Mouse (Mus musculus) embryonic facial prominence, embryonic 10.5 days (tissue): Measurements from ENCODE around the gene Csrnp3. TPM values are rescaled to one million over a fixed set of nuclear protein-coding genes. Genes with fewer than 3 reads are reported as not detected.

ENCODE experiments used
- DNase-seq: peaks from one replicate; pipeline ENCODE4 v3.0.0-alpha.2; 2017; ENCODE audit warnings: low spot score
- H3K27ac ChIP-seq: fragments of 300-500 bp; sonication (generic); replicated peaks from 2 replicates; pipeline ENCODE4 v1.5.1; 2016; ENCODE audit warnings: mild to moderate bottlenecking
- H3K27me3 ChIP-seq: fragments of 300-500 bp; sonication (generic); replicated peaks from 2 replicates; pipeline ENCODE4 v1.6.1; 2016; ENCODE audit warnings: low read depth, mild to moderate bottlenecking; ENCODE audit not compliant: poor library complexity, severe bottlenecking
- H3K36me3 ChIP-seq: fragments of 300-500 bp; sonication (generic); replicated peaks from 2 replicates; pipeline ENCODE4 v1.6.1; 2016; ENCODE audit warnings: mild to moderate bottlenecking, moderate library complexity
- H3K4me1 ChIP-seq: fragments of 300-500 bp; sonication (generic); 2 replicates; pipeline ENCODE4 v1.6.1; 2016
- H3K4me3 ChIP-seq: fragments of 300-500 bp; sonication (generic); 2 replicates; pipeline ENCODE4 v1.5.1; 2016; ENCODE audit warnings: mild to moderate bottlenecking, moderate library complexity
- H3K9me3 ChIP-seq: fragments of 300-500 bp; sonication (generic); 2 replicates; pipeline ENCODE4 v1.6.1; 2016; ENCODE audit warnings: mild to moderate bottlenecking
- WGBS: fragments of 180-500 bp; shearing (Covaris S2); methylation state at CpG from one replicate; pipeline ENCODE4 v1.1.7; 2016; 5-methylcytosine and 5-hydroxymethylcytosine counted together
- polyA plus RNA-seq: library from polyadenylated mRNA; unstranded; fragments of >200 nt; fragmentation: Nextera tagmentation; extraction: Ambion mirVana; gene quantifications from 2 replicates; pipeline ENCODE4 v1.2.1, GENCODE M21; 2016

The Csrnp3 gene
- polyA plus RNA-seq, 1 experiment from 2014 or later, result 5.1 TPM

DNA sequence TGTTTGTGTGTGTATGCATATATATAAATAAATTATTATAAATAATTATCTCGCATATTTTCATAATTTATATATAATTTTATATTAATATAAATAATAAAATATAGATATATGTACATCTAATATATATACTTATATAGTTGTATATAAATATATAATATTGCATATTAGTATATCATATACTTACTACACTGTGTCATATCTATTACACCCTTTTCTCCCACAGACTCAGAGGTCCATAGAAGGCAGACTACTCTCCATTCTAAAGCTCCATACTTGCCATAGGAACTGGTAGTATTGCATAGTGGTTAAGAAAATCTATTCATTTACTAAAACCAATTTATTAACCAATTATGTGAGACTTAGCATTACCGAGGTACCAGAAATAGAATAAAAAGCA is 164.1 kb downstream of the Csrnp3 start:
- no peaks in the 10 kb centered on the region for H3K9me3 ChIP-seq
- no peak for DNase-seq
- no peaks in the 10 kb centered on the region for H3K4me1 ChIP-seq
- H3K36me3 ChIP-seq, result no peaks in the 10 kb centered on the region
- WGBS, result 84% methylated on average over 2 of the region's 2 CpGs
- H3K27ac ChIP-seq, result no peak overlapping the region
- H3K4me3 ChIP-seq, result no peak overlapping the region
- H3K27me3 ChIP-seq, result no peaks in the 10 kb centered on the region

DNA sequence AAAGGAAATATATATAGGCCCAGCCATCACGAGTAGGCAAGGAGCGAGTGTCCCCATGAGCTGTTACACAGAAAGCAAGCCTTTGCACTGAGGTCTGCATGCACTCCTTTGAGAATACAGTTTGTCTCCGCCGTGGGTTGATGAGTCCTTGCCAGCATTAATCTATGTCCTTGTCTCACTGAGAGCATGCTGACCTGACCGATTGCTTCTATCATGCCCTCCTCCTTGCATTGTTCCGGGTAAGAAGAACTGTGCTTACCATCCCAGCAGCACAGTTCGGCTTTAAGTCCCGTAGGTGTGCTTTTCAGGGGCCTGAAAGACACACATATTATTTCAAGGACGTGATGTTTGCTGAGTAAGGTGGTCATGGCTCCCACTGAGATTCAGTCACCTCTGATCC is 173.1 kb downstream of the Csrnp3 start:
- 89% methylated on average over 9 of the region's 9 CpGs for WGBS
- Histone ChIP-seq H3K9me3 (no peaks in the 10 kb centered on the region), H3K27ac (no peak overlapping the region), H3K27me3 (no peaks in the 10 kb centered on the region), H3K4me1 (no peaks in the 10 kb centered on the region), H3K4me3 (no peak overlapping the region), H3K36me3 (peaks cover 26% of the 10 kb centered on the region)
- DNase-seq, result no peak

DNA sequence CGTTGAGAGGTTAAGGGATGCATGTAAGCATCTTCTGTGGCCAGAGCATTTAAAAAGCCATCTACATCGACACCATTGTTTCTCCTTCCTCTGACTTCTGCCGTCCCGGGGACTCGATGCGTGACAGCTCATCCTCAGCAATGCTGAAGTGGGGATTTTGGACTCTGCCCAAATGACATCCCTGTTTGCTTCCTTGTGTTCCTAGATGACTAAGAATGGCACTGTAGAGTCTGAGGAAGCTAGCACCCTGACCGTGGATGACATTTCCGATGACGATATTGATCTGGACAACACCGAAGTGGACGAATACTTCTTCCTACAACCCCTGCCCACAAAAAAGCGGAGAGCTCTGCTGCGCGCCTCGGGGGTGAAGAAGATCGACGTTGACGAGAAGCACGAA is 173.7 kb downstream of the Csrnp3 start:
- no peak overlapping the region for H3K27ac ChIP-seq
- no peak for DNase-seq
- 93% methylated on average over 19 of the region's 19 CpGs for WGBS
- H3K27me3 ChIP-seq, result no peaks in the 10 kb centered on the region
- no peaks in the 10 kb centered on the region for H3K4me1 ChIP-seq
- H3K4me3 ChIP-seq, result no peak overlapping the region
- H3K9me3 ChIP-seq, result no peaks in the 10 kb centered on the region
- peaks cover 26% of the 10 kb centered on the region for H3K36me3 ChIP-seq

DNA sequence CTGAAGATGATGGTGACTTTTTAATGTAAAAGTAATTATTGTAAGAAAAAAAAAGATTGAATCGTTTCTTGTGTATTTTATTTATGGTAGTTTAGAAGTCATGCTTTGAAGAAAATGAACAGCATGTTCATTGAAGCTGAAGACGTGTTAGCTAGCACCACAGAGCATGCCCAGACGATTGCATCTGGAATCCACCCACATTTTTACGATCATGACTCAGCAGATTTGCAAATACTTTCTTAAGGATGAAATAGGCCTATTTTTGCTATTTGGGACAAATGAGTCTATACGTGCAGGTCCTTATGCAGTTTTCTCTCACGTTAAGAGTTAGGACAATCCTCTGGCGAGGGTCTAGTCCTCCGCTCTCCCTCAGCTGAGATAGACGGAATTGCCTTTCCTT is 177.9 kb downstream of the Csrnp3 start:
- Histone ChIP-seq H3K27me3 (no peaks in the 10 kb centered on the region), H3K4me3 (no peak overlapping the region), H3K9me3 (no peaks in the 10 kb centered on the region)

DNA sequence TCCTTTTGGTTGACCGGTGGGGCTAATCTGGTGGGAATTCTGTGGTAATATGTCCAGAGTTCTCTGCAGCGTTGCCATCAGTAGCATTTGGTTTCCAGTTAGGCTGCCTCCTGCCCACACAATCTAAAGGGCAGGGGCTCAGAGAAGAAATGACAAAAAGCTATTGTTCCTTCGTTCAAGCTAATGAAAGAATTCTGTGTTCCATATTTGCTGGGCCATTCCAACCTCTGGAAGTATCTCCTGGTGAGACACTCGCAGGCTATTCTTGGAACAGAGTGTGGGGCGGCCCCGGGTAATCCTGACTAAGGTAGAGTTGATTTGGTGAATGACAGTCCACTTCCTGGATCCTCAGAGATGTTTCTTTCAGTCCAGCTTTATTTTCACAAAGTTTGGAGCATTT is 179.3 kb downstream of the Csrnp3 start:
- peaks cover 21% of the 10 kb centered on the region for H3K36me3 ChIP-seq
- no peak overlapping the region for H3K4me3 ChIP-seq
- no peak overlapping the region for H3K27ac ChIP-seq
- 44% methylated on average over 6 of the region's 6 CpGs for WGBS
- peaks cover 5% of the 10 kb centered on the region for H3K4me1 ChIP-seq
- DNase-seq, result no peak
- H3K27me3 ChIP-seq, result no peaks in the 10 kb centered on the region
- no peaks in the 10 kb centered on the region for H3K9me3 ChIP-seq

More for the DNA sequence above, 177.9 kb downstream of the Csrnp3 start:
- Histone ChIP-seq H3K27ac (no peak overlapping the region), H3K36me3 (peaks cover 26% of the 10 kb centered on the region), H3K4me1 (no peaks in the 10 kb centered on the region)
- DNase-seq, result no peak
- 93% methylated on average over 9 of the region's 9 CpGs for WGBS

DNA sequence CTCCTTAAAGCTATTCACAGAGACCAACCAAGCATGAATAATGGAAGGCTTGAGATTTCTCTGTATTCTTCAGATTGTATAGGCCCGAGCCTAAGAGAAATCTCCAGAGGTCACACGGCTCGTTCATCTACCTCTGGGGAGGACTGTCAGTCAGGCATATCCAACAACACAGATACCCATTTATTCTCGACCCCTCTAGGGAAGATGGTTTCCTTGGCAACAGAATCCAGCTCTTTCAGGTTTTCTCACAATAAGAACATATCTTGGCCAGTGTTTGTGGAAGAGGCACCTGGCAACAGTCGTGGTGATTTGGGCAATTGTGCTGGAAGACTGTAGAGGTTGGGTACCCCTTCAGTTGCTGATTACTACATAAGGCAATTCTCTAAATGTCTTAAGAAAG is 183.2 kb downstream of the Csrnp3 start:
- no peak overlapping the region for H3K27ac ChIP-seq
- no peaks in the 10 kb centered on the region for H3K9me3 ChIP-seq
- peak; percentile 12 for DNase-seq
- peaks cover 5% of the 10 kb centered on the region for H3K4me1 ChIP-seq
- no peak overlapping the region for H3K4me3 ChIP-seq
- no peaks in the 10 kb centered on the region for H3K27me3 ChIP-seq
- H3K36me3 ChIP-seq, result no peaks in the 10 kb centered on the region
- WGBS, result 25% methylated on average over 5 of the region's 5 CpGs

DNA sequence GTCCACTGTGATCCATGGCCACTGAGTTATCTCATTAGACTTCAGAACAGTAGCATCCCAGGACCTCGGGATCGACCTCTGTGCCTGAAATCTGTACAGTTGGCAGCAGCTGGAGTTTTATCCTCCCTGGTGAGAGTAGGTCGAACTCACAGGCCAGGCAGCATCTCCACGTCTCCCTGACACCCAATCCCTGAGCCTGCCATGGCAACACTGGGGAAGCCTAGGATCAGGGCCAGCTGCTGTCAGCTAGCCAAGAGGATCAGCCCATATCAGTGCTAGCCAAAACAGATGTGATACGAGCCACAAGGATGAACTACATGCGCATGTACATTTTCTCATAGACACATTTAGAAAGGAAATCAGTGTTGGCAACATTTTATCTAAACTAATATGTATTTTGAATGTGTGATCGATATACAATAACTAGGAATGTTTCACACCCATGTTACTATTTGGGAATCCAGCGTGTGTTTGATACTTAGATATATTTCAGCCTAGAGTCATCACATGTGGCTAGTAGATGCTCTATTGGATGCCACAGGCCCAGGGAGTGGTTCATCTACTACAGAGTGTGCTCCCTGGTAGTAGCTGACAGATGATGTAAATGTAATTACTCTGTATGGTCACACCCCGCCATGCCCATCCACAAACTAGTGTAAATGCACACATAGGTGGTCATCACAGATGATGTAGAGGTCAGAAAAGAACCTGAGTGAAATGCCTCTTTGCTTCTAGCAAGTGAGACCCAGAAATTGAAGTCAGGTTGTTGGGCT is 189.5 kb downstream of the Csrnp3 start:
- WGBS, result 81% methylated on average over 9 of the region's 9 CpGs
- Histone ChIP-seq H3K27me3 (0 out of 2 replicates have a peak, but pooled peaks cover 3% of the 10 kb centered on the region), H3K4me3 (no peak overlapping the region), H3K9me3 (no peaks in the 10 kb centered on the region), H3K27ac (no peak overlapping the region), H3K4me1 (no peaks in the 10 kb centered on the region), H3K36me3 (no peaks in the 10 kb centered on the region)
- no peak for DNase-seq

DNA sequence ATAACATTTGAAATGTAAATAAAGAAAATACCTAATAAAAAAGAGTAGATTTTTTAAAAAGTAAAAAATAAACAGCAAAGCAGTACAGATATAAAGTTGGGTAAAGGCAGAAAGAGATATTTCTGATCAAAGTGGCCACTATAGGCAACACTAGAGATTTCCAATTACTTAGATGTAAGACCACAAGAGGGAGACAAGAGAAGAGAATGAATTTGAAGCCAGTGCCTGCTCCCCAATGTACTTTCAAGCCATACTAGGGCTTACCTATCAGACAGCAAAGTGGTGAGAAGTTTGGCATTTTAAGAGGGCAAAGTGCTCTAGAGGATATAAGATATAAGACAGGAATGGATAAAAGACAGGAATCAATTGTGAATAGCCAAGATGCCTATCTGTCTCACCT is 195.0 kb downstream of the Csrnp3 start:
- no peak overlapping the region for H3K27ac ChIP-seq
- H3K36me3 ChIP-seq, result no peaks in the 10 kb centered on the region
- 0 out of 2 replicates have a peak, but pooled peaks cover 3% of the 10 kb centered on the region for H3K27me3 ChIP-seq
- H3K4me1 ChIP-seq, result peaks cover 8% of the 10 kb centered on the region; the same call in 1 of the 2 replicates
- no peaks in the 10 kb centered on the region for H3K9me3 ChIP-seq
- no peak overlapping the region for H3K4me3 ChIP-seq
- DNase-seq, result no peak

DNA sequence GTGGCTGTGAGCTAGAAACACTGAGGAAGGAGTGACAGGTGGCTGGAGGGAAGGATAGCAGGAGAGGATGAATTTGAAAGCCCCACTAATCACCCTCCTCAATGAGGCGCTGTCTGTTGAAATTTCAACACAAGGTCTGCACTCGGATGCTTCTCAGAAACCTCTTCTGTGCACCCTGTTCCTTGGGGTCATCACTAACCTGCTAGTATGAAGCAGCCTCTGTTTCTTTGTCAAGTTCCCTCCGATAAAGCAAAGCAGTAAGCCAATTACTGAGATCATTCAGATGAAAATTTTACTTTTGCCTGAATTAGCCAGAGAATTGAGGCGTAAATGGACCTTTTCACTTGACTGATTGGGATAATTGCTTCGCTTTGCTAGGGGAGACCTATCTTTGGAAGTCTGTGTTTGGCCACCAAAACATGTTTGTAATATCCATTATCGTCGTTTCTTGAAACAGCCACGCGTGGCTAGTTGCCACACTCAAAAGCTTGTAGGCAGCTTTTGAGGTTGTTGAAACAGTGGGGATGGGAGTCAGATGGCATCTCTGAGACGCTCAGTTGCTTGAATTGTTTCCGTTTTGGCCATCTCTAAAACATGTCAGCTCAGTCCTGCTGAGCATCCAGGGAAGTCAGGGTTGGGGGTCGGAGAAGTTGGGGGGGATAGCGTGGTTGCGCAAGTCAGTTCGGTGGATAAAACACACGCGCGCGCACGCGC is 195.8 kb downstream of the Csrnp3 start:
- 0 out of 2 replicates have a peak, but pooled peaks cover 3% of the 10 kb centered on the region for H3K27me3 ChIP-seq
- WGBS, result 82% methylated on average over 21 of the region's 21 CpGs
- no peaks in the 10 kb centered on the region for H3K36me3 ChIP-seq
- no peak overlapping the region for H3K4me3 ChIP-seq
- H3K9me3 ChIP-seq, result no peaks in the 10 kb centered on the region
- no peak for DNase-seq
- peaks cover 8% of the 10 kb centered on the region; the same call in 1 of the 2 replicates for H3K4me1 ChIP-seq
- peak overlapping the region; percentile 51; the same call in 1 of the 2 replicates for H3K27ac ChIP-seq

DNA sequence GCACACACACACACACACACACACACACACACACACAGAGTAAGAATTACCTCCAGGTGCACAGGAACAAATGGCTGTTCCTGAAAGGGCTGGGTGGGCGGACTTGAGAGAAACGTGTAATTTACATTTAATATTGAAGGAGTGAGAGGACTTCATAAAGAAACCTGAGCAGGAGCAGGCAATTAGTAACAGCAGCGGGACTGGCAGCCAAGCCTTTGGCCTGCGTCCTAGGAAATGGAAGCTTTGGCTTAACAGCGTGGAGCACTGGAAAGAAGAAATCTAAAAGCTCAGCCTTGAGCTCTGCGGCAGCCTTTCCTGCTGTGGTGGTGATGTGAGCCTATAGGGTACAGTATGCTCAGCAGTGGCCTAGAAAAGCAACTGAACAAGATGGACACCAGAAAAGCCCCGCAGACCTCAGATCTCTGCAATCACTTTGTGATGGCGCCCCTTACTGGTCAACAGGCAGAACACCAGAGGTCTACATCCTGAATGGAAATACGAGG is 196.4 kb downstream of the Csrnp3 start:
- no peaks in the 10 kb centered on the region for H3K9me3 ChIP-seq
- no peaks in the 10 kb centered on the region for H3K36me3 ChIP-seq
- peak overlapping the region; percentile 51 for H3K27ac ChIP-seq
- peak; percentile 64 for DNase-seq
- H3K27me3 ChIP-seq, result 0 out of 2 replicates have a peak, but pooled peaks cover 3% of the 10 kb centered on the region
- peaks cover 8% of the 10 kb centered on the region; the same call in 1 of the 2 replicates for H3K4me1 ChIP-seq
- no peak overlapping the region for H3K4me3 ChIP-seq
- WGBS, result 71% methylated on average over 9 of the region's 9 CpGs

DNA sequence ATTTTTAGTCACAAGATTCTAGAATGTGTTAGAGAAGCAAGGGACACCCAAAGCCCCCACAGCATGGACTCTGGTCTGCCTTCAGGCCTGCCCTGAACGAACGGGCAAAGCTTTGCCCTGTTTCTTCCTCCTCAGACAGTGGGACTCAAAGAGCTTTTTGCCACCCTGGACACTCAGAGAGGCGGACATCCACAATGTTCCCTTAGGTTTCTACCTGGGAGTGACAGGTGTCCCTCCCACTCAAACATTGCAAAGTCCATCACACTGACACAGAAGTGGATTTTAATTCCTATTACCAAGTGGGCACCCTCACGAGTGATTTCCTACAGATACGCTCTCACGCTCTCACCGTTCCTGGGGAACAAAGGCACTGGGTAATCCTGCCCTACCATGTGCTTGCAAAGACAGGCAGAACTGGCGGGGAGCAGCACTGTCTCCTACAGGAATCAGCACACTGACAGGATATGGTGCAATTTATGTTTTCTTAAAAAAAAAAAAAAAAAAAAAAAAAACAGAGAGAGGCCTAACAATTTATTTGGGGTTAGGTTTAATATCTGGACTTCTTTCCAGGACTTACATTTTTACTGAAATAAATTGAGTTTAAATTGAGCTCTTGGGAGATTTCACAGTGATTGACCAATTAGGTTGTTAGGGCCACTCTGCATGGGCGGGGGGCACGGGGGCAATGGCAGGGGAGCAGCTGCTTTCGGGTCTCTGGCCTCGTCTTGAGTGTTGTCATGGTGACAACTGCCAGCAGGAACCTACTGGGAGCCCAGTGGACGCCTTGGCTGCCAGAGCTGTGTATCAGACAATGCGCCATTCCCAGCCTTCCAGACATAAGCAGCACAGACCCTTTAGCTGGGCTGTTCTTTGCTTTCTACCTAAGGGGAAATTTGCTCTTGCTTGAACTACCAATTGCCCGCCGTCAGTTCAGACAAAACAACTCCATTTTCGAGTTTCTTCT is 198.2 kb downstream of the Csrnp3 start:
- no peaks in the 10 kb centered on the region for H3K27me3 ChIP-seq

More for the DNA sequence above, 198.2 kb downstream of the Csrnp3 start:
- Histone ChIP-seq H3K36me3 (no peaks in the 10 kb centered on the region), H3K27ac (peak overlapping the region; percentile 44; the same call in 1 of the 2 replicates), H3K4me3 (no peak overlapping the region), H3K4me1 (peaks cover 8% of the 10 kb centered on the region; the same call in 1 of the 2 replicates), H3K9me3 (no peaks in the 10 kb centered on the region)
- DNase-seq, result peak; percentile 58
- WGBS, result 57% methylated on average over 17 of the region's 17 CpGs
